Mouse (Mus musculus) MN1 (cell line): ENCODE data around the gene Usp6nl.
A peak's percentile ranks its signal among the peaks of the same experiment; 100 is the strongest.

ENCODE experiments used
- DNase-seq: peaks from one replicate; pipeline ENCODE4 v3.0.0-alpha.2; 2016; ENCODE audit warnings: low spot score

The Usp6nl gene

DNA sequence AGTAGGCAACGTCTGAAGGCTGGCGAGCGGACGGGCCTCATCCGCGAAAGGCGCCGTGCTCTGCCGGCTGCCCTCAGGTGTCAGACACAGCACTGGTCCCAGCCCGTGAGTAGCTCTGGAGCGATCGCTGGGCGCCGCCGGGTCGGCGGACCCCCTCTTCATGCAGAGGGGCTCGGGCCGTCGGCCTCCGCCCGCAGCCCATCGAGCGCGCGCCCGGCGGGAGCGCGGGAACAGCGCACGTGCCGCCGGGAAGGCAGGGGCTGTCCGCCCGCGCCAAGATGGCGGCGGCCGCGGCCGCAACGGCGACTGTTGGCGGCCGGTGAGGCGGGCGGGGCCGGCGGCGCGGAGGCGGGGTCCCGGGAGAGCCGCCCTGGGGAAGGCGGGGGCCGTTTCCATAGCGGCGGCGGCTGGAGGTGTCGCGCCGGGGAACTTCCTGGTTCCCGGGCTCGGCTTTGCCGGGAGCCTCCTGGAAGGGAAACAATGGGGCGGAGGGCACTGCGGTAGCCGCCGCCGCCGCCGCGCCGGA is at the start of gene Usp6nl:
Usp6nl (plus strand) TSS at position 292 of the 526 bp plus-strand sequence.
- DNase-seq = peak; percentile 79

GRCm38 (mm10) chr2:6273392-6273845 is 49.0 kb upstream of the Usp6nl start:
- DNase-seq = no peak

GRCm38 (mm10) chr2:6278813-6279530 is 43.5 kb upstream of the Usp6nl start:
- no peak for DNase-seq

GRCm38 (mm10) chr2:6279614-6280301 is 42.7 kb upstream of the Usp6nl start:
- no peak for DNase-seq

DNA sequence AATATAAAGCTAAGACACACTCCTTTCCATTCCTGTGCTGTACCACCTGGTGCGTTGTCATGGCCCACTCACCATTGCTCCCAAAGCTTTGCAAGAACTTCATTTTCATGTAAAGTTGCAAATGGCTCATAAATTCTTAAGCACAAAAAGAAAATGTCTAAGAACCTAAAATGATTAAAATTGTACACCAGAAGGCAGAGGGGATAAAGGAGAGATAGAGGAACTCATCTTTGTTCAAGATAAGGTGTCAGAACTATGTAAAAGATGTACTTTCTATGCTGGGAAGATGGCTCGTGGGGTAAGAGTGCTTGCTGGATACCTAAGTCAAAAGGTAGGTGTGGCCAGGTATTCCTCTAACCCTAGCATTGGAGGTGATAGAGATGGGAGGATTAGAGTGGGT is 38.9 kb upstream of the Usp6nl start:
- no peak for DNase-seq

DNA sequence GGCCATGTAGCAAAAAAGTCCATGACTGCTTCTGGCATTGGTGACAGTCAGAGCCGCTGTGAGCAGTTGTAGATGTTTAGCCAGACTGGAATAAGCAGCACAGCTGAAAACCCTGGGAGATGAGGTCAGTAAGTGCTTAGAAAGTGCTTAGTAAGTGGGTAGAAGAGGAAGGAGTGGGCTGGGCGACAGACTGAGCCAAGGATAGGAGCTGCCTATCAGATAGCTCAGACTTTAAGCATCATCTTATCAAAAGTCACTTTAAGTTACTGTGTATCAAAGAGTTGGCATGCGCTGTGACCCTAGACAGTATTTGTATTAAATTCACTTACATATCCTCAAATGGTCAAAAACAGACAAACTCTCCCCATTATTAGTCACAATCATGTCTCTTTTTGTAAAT is 37.7 kb upstream of the Usp6nl start:
- no peak for DNase-seq

- DNase-seq = no peak
Measured at GRCm38 (mm10) chr2:6285794-6286193, 36.7 kb upstream of the Usp6nl start.

GRCm38 (mm10) chr2:6293825-6294444 is 28.5 kb upstream of the Usp6nl start:
- DNase-seq = no peak

GRCm38 (mm10) chr2:6294993-6295628 is 27.4 kb upstream of the Usp6nl start:
- no peak for DNase-seq

GRCm38 (mm10) chr2:6304768-6305167 is 17.7 kb upstream of the Usp6nl start:
- no peak for DNase-seq

DNA sequence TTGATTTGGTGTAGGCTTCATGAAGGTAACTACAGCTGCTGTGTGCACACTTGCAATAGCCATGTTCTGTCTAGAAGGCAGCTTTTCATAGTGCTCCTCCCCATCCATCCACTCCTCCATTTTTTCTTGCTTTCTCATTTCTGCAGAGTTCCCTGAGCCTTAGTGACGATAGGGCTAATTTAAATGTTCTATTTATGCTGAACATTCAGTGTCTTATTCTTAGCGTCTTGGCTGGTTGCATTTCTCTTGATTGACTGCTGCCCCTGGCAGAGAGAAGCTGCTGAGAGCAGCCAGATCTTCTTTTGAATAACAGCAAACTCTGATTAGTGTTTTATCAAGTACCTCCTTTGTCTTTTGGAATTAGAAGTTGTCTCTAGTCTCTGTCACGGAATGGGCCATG is 15.6 kb upstream of the Usp6nl start:
- DNase-seq = no peak

DNA sequence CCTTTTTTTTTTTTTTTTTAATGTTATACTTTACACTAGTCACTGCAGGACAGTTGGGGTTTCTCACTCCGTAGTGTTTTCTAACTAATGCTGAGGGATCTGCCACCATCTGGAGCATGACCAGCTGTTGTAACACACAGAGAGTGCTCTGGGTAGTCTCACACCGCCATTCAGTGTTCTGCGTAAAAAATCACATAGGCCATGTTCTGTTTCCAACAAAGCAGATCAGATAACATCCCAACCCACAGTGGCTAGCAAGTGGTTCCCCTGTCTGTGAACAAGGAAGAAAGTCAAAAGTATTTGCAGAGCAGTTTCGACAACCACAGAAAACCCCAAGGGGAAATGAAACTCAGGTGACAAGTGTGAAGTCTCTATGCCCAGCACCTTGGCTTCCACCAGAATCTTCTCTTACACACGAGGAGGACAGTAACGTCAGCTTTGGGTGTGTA is 13.1 kb upstream of the Usp6nl start:
- DNase-seq = no peak

- no peak for DNase-seq
Measured at GRCm38 (mm10) chr2:6312764-6313163, 9.7 kb upstream of the Usp6nl start.

GRCm38 (mm10) chr2:6313733-6314132 is 8.7 kb upstream of the Usp6nl start:
- DNase-seq = no peak

DNA sequence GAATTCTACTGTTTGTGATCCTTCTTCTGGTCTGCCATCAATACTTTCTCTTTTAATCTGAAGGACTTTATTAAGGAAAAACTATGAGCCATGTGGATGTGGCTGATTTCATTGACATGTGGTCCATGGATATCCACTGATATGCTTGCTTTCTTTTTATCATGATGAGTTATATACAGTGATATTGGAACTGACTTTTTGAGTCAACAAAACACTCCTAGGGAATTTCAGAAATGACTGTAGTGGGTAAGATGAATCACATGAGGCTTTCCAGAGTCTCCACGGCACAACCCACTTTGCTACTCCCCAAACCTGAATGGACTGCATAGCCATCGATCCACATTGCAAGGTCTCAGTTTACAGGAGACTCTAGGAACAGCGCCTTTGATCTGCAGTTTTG is 2.3 kb upstream of the Usp6nl start:
- DNase-seq = no peak

- peak; percentile 39 for DNase-seq
Measured at GRCm38 (mm10) chr2:6321769-6322375, 595 bp upstream of the Usp6nl start.

- peak; percentile 60 for DNase-seq
Measured at GRCm38 (mm10) chr2:6322938-6323521, 563 bp downstream of the Usp6nl start.

DNA sequence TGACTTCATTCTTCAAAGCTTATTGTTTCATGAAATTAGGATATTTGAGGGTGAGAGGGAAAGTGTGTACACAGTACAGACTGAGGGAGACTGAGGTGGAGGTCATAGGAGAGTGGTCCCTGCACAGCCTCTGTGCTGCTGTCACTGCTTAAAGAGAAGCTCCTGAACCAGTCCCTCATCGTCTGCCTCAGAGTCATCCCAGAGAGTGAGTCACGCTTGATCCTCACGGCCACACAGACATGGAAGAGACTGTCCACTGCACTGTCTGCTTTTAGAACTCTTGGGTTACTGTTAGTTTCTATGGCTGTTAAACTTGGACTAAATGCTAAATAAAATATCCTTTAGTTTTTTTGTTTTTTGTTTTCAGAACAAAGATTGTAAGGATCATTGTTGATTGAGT is 3.2 kb downstream of the Usp6nl start:
- DNase-seq = no peak

DNA sequence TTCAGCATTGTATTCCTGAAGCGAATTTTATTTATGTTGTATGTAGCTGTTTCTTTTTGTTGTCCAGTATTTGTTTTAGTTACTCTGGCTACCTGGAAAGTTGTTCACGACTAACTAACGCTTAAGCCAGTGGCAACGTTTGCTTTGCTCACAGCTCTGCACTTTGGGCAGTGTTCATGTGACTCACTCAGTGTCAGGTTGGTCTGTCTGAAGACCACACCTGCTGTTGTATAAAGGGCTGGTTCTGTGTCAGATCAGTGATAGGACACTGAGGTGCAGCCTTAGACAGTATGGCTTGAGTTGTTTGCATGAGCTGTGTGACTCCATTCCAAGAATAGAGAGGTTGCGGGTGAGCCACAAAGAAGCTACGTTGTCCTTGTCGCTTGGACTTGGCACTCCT is 6.5 kb downstream of the Usp6nl start:
- no peak for DNase-seq

DNA sequence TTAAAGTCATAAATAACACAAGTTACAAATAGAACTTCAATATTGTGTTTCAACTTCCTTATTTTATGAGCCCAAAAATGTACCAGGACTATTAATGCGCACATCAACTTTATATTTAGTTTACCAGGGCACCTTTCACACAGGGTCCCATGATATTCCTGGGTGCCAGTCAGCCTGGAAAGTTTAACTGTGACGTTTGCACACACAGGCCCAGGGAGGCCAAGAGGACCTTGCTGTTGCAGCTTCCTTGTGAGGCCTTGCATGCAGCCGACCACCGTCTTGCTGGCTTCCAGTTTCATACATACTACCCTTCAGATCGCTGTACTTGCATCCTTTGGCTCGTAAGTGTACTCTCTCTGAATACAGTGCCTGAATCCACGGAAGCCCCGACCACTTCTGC is 8.3 kb downstream of the Usp6nl start:
- DNase-seq = no peak

DNA sequence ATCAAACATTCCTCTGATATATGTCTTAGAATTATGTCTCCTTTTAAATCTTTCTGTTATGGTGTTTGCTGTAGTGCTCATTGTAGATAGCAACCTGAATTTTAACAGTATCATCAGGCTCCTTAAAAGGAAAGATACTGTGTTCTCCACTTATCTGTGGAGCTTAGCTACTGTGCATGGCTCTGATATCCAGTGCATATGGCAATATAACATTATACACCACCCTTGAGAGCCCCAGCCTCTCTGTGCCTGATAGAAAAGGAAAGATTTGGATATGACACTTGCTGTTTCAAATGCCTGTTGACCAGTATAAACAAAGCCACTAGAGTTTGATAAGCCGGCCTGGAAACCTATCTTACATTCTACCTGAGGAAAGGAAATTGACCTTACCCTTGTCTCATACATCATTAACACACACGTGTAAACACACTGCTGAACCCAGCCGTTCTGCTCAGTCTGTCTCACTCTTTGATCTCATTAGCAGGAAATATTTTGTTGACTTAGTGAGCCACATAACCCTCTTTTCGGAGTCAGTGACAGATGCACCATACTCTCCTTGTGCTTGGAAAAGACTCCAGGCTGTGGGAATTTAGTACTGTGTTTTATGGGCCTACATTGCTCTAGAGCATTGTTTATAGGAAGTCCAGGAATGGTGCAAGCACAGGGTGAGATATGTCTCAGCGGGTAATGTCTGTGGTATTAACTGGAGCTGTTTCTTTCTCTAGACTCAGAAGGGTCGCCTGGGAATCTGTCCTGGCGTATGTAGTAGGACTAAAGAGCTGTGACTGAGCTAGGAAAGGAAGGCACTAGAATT is 9.1 kb downstream of the Usp6nl start:
- no peak for DNase-seq
